Mouse (Mus musculus) megakaryocyte, adult 5-6 weeks (primary cell): Measurements from ENCODE around the gene Samd13. TPM values are rescaled to one million over a fixed set of nuclear protein-coding genes. Genes with fewer than 3 reads are reported as not detected.

Source experiments
- ATAC-seq: 2 replicates; pipeline ENCODE4 v1.8.0; 2016; ENCODE audit warnings: mild to moderate bottlenecking, inconsistent platforms; ENCODE audit not compliant: poor library complexity, severe bottlenecking
- total RNA-seq, 2 experiments: library from RNA; stranded (forward) in 1 of 2; stranded (reverse) in 1 of 2; fragments of 153-499, 151-499 nt in 1 of 2; fragments of 221-1000, 200-1000 nt in 1 of 2; gene quantifications; 2 replicates each; pipeline versions ENCODE4 v1.2.3 to v1.2.4; 2015 to 2017

Gene Samd13
- total RNA-seq (2015) (1.7 TPM in 2 replicates), total RNA-seq (2017) (1.1 and 2.1 TPM in 2 replicates)

DNA sequence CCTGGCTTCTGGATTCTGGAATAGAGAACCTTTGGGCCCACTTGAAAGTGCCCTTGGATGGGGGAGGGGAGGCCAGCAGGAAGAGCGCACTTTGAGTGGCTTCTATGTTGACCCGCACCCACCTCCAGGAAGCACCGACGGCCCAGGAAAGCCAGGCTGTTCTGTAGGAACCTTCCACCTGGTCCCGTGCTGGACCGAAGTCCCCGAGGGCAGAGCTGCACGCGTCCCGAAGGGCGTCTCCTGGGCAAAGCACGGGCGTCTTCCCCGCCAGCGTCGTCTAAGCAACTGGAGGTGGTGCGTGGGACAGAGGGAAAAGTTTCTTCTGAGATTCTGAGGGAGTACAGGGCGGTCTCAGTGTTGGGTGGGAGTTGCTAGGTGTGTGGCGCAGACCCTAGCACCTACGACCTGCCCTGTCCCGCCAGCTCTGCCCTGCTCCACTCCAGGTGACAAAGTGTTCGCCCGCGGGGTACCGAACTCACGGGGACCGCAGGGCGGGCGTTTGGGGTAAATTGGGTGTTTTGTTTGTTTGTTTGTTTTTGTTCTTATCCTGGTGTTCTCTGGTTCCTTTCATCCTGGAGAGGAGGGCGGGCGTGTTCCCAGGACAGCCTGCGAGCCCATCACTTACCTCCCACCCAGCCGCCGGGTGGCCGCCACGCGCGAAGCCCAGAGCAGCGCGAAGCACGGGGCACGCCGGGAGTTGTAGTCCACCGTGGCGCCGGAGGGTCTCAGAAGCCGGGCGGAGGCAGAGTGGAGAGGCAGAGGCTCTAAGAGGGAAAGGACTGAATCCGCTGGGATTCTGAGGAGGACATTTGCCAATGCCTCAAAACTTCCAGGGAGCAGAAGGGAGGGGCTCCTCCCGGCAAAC, at the start of gene Samd13:
TSS of gene Samd13 (minus strand) at position 782 of the 865 bp plus-strand sequence.
- peak; percentile 57 for ATAC-seq

DNA sequence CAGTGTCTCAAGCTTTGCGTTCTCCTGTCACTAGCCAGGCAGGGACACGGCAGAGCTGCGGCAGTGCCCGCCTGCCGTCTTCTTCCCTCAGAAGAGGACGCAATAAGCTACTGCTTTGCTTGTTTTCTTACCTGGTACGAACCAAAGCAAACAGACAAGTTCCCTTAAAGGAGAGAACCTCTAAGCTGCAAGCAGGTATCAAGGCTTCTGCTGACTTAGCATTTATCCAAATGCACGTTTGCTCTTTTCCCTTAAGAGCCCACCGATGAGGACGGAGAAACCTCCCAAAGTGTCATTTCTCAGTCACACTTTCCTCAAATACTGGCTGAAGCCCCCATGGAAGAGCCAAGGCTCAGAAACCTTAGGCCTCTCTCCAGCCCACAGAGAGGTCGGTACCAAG, 46.1 kb upstream of the Samd13 start:
- no peak for ATAC-seq

DNA sequence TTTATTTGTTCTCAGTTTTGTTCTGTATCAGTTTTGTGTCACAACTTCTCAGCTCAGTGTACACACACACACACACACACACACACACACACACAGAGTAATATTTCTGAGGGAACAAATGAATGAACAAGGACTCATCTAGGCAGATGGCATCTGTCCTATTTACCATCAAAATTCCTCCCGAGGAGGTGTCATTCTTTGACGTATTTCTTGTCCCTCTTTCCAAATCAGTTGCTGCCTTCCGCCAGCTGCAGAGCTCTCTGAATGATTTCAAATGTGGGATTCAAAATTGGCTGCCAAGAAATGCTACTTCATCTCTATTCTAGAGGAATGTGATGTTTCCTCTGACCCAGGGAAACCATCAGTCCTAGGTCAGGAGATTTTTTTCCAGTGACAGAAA, 37.6 kb upstream of the Samd13 start:
- no peak for ATAC-seq

DNA sequence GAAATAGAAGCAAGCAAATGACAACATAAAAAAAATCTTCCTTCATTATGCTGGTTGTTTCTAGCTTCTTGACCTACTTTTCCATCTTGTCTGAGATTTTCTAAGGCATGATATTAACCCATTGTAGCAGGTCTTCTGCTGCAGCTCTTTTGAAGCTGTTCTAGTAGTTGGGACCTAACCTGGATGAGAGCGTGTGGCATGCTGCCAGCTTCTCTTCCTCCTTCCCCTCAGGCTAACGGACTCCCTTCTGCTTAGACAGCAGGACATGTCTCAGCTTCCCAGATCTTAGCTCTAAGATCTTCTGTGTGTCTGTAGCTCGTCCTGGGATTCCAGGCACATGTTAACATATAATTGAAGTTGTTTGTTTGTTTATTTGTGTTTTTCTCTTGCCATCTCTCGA, 34.3 kb upstream of the Samd13 start:
- no peak for ATAC-seq

DNA sequence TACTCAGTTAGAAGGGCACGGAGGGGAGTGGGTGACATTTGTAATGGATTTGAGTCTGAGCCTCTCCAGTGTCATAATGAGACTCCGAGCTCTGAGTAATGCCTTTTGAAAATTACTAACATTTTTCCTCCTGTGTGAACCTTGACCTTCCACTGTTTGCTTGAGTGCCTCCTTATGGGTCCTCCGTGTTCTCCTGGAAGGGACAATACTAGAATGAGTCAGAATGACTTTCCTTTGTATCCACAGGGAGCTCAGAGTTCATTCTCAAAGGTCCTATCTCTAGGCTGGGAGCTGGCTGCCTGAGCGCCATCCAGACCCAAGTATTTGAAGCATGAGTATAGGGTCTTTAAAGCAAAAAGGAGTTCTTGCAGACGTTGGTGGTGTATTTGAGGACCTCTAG, 32.9 kb upstream of the Samd13 start:
- no peak for ATAC-seq

DNA sequence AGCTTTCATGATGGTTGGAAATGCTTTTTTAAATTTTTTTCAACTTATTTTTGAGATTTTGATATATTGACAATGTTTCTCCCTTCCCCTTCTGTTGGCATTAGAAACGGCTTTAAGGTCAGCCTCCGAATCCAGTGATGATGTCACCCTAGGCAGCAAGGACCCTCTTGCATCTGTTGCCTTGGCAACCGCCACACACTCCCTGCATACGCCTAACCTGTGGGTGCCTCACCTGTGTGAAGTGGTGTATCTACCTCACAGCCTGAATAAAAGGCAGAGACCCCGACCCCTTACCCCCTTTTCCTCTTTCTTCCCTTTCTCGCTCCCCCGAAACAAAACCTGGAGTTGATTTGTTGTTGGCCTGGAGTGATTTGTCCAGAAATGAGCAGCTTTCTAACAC, 26.9 kb upstream of the Samd13 start:
- no peak for ATAC-seq

DNA sequence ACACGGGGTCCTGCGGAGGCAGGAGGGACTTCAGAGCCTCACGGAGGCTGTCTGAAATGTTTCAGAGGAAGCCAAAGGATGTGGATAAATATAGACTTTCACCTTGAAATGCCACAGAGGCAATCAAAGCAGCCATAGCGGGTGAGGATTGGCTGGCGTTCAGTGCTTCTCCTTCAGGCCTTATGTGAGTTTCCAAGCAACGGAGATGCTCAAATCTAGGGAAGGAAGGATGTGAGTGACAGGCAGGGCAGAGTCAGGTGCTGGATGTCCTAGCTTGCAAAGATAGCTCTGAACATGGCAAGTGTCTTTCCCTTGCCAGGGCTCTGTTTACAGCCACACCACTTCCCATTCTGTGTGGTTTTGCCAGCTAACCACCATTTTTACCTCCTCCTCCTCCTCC, 26.2 kb upstream of the Samd13 start:
- 0 out of 2 replicates have a peak, but pooled peaks have one; percentile 36 for ATAC-seq

DNA sequence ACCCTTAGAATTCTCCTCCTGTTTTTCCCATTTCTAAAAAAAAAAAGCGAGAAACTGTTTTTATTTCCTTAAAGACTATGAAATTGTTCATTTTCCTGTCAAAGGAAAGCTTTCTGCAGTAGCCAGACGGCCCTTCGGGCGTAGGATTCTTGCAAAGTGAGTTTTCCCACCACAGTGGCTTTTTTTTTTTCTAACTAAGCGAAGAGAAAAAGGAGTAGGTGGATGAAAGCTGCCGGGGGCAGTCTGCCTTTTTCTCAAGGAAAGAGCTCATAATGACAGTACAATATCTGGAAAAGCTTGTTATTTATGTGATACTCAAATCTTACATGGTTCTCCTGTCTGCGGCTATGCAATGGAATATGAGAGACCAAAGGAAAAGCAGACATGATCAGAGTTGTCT, 25.7 kb upstream of the Samd13 start:
- ATAC-seq = no peak

DNA sequence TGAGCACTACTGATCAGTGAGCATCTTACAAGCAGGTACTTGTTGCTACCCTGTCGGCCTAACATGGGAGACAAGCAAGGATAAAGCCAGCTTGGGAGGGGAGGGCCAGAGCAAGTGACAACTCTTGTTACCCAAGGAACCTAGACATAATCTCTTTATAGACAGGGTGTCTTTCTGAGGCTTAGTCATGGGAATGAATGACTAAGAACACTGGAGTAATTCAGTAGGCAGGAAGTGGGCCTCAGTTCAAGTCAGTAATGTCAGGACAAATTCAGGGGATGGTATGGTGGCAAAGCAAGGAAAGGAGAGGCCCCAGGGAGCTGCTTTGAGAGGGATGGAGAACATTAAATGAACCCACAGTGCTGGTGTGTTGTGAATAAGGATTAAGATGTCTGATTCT, 23.7 kb upstream of the Samd13 start:
- ATAC-seq = no peak

DNA sequence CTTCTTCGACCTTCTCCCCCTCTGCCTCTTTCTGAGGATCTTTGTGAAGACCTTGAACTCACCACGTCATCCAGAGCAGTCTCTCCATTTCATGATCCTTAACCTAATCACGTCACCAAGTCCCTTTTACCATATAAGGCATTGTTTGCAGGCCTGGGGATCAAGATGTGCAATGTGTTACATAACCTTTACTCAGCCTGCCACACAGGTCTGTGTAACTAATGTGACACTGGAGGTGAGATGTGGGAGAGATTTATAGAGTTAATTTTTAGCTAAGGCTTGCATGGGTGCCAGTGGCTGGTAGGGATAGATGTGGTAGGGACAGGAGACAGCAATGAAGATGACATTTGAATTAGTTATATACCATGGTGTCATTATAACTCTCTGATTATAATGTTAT, 23.0 kb upstream of the Samd13 start:
- ATAC-seq = 0 out of 2 replicates have a peak, but pooled peaks have one; percentile 14

DNA sequence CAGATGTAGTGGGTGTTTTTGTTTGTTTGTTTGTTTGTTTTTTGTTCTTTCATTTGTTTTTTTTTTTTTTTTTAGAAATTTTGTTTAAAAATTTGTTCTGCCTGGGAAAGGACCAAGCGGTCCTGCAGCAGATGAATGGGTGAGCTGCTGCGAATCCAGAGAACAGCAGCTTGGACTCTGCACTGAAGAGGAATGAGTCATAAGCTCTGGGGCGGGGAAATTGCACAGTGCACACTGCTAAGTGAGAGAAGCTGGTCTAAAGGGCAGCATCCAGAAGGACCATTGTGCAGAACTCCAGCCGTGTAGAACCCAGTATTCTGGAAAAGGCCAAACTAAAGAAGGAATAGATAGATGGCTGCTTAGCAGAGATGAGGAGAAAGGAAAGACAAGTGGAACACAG, 18.7 kb upstream of the Samd13 start:
- ATAC-seq = no peak

DNA sequence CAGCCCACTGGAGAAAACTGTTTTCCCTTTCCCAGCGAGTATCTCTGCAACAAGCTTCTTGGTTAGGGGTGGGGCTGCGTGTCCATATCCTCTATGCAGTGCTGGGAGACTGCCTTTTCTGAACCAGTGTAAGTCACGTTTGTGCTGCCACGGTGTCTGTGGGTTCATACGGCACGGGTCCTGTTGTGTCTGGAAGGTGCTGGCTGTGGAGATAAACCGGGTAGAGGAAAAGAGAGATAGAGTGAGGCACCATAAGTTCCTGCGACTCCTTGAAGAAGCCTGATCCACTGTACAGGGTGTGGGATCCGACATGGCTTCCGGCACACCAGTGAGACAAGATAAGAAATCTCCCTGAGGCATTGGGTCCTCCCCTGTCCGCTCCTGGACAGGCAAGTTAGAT, 14.7 kb upstream of the Samd13 start:
- ATAC-seq = no peak

DNA sequence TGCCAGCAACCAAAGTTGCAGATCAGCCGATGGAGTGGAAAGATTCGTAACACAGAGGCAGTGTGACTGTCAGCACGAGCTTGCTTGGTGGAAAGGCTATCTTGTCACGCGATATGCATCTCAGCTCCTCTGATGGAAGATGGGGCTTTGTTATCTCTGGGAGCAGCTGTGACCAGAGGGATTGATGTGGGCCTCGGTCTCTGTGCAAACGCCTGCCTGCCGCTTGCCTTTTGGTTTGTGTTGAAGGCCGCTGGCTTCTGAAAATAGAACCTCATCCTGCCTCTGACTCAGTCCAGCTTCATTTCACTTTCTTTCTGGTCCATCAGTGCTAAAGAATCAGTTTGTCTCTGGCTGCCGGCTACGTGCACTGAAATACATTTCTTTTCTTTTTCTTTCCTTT, 13.6 kb upstream of the Samd13 start:
- ATAC-seq = peak; percentile 77

DNA sequence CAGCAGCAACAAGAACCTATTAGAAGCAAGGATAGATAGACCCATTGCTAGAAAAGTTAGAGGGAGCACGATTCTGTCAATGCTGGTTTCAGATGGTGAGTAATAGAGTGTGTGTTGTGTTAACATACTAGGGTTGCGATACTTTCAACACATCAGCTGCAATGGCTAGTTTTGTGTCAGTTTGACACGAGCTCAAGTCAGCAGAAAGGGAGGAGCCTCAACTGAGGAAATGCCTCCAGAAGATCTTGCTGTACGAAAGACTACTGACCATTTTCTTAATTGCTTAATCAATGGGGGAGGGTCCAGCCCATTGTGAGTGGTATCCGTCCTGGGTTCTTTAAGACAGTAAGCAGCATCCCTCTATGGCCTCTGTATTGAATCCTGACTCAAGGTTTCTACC, 7.2 kb upstream of the Samd13 start:
- peak; percentile 49 for ATAC-seq

DNA sequence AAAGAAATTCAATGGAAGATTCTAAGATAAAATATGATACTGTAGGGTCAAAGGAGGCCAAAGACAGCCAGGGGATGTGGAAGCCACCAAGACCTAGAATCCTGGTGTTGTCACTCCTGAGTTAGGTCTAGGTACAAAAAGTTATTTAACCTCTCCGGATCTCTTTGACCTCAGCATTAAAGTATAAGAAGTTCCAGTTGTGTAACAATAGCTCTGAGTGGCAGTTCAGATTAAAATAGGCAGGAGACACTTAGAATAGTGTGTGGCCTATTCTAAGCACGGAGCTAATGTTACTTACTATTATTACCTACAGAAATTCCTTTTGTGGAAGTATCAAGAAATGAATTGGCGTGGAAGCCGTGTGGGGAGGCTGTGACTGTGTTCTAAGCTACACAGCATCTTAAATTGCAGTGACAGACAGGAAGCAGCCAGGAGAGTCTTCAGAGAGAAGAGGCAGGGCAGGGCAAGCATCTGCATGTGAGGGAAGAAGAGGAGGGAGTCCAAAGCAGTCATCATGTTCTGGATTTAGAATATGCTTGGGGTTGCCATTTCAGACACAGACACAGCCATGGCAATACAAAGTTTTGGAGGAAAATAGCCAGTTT, 1.8 kb upstream of the Samd13 start:
- no peak for ATAC-seq

DNA sequence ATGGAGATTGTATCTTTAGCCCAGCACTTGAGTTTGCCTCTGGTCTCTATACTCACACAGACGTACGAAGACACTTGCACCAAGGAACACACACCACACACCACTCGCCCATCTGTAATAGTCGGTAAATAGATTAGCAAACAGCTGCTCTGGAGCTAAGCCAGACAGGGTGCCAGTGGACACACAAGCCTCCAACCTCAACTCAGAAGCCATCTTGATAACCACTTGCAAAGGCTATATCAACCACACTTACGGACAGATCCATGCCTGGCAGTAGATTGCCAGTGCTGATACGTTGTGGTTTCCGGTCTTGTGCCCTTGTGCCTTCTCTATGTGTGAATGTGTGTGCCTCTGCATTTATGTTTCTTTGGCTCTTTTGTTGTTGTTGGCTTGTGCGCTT, 1.0 kb upstream of the Samd13 start:
- ATAC-seq = peak; percentile 62

DNA sequence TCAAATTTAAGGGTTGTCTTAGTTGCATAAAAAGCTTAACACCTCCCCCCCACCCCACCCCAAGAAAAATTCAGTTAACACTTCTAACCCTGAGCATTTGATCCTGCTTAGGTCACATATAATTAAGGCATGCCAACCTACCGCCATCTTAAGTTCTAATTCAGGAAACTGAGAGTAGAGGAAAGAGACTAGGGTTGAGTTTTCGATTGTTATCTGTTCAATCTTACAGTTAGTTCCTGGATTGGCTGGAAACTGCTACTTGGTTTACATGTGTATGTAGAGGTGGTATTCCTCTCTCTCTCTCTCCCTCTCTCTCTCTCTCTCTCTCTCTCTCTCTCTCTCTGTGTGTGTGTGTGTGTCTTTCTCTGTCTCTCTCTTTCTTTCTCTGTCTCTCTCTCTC, 2.3 kb downstream of the Samd13 start:
- ATAC-seq = no peak

DNA sequence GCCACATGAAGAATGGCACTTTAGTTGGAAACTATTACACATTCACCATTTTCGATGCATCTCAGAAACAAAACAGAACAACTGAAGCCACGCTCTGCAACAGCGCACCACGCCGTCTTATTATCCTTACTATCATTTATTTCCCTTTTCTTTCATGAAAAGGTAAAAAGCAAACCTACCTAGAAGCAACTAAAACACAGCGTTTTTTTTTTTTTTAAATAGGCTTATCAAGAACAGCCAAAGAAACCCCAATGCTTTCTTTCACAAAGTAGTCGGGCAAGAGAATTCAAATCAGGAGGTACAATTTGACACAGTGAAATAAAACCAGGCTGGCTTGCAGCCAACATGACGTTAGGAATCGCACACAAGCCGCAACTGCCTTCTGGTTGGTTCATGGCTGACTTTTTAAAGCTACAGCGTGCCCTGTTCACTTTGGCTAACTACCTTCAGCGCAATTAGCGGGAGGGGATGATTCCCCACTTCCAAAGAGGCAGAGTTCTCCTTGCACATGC, 3.2 kb downstream of the Samd13 start:
- ATAC-seq = peak; percentile 13; the same call in 1 of the 2 replicates

DNA sequence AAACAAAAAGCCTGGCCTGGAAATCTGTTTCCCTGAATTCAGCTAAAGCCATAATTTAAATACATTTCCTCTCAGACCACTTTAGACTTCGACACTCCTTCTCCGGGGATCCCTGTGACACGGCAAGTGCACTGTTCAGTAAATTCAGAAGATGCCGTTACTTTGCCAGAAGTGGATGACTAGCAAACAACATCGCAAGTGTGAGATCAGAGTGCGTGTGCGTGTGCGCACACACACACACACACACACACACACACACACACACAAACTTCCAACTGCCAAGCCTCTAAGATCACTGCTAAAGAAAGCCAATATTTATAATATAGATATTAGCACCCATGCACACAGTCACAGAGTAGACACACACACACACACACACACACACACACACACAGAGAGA, 3.7 kb downstream of the Samd13 start:
- no peak for ATAC-seq

DNA sequence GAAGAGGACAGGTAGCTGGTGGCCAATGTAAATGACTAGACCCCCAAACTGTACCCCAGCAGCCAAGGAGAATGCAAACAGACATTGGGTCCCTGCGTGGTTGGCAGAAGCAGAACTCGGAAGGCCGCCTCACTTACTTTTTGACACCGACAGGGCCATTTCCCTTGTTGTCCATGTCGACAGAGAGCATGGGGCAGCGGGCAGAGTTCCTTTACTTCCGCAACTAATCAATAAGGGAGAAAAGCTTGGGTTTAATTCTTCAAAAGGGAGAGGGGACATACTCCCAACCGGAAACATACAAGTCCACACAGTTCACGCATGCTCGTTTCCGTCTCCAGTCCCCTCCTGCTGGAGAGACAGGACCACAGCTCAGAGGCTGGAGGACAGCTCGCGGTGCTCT, 4.8 kb downstream of the Samd13 start:
- ATAC-seq = no peak

DNA sequence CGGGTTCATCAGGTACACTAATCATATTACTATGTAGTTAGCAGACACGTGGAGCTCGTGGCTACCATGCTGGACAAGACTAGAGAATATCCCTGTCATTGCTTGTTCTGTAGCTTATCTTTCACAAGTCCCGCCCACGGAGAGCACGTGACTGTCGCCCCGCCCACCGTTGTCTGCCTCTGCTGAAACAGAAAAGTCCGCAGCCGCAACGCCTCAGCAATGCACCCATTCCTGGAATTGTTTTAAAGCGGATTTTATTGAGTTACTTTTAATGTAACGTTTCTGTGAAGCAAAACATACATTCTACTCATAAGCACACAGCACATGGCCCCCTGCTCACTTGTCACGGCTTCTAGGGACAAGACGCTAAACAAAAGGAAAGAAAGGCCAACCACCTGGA, 5.7 kb downstream of the Samd13 start:
- no peak for ATAC-seq

DNA sequence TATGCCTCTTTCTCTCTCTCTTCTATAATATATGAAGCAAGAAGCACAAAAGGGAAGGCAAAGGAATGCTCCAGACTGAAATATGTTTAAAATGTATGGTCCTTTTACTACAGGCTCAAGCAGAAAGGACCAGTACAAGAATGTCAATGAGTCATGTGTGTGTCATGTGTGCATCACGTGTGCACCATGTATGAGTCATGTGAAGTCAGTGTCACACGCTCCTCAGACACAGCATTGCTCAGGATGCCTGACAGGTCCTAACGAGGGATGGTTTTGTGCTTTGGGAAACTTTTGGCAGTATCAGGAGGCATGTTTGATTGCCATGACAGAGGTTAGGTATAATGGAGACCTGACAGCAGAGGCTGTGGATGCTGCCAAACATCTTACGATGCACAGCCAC, 9.2 kb downstream of the Samd13 start:
- no peak for ATAC-seq
